In genomic region chr6:136546286-136546685, GRCm38 (mm10) we compare ENCODE assay signal across 23 mouse cellular contexts. TPM values are rescaled to one million over a fixed set of nuclear protein-coding genes. Genes with fewer than 3 reads are reported as not detected.
A peak's percentile ranks its signal among the peaks of the same experiment; 100 is the strongest.
DNase-seq lines count a peak whose midpoint lies in the region; ATAC-seq lines count a peak whose summit lies in the region.
"Had no signal": no experiment of that assay in that cellular context is flagged by ENCODE, and none has a peak within 500 bp of the region (broad histone marks: within the 10 kb centered on the region; RNA-seq: fewer than 3 reads in every experiment).

No protein-coding gene starts in this region.

- H3K9ac ChIP-seq in hindbrain, embryonic 12.5 days: no peak overlapping the region
- no peak overlapping the region for H3K9ac ChIP-seq in hindbrain, embryonic 16.5 days (ENCODE audit: low read depth, low read length)
- H3K9ac ChIP-seq in forebrain, embryonic 16.5 days (replicated peaks; ENCODE audit: low read depth, low read length): no peak overlapping the region
- no peak overlapping the region for H3K9ac ChIP-seq in midbrain, embryonic 15.5 days
- H3K9ac ChIP-seq: embryonic facial prominence, embryonic 12.5 days; limb, embryonic 13.5 days; liver, embryonic 13.5 days; lung, embryonic 14.5 days; neural tube, embryonic 12.5 days had no signal

- H3K4me1 ChIP-seq in hindbrain, embryonic 12.5 days: peaks cover 35% of the 10 kb centered on the region
- peaks cover 18% of the 10 kb centered on the region for H3K4me1 ChIP-seq in hindbrain, embryonic 16.5 days (ENCODE audit: control insufficient read depth, insufficient read depth, low read depth, low read length)
- peaks cover 46% of the 10 kb centered on the region for H3K4me1 ChIP-seq in forebrain, embryonic 16.5 days (replicated peaks; ENCODE audit: control insufficient read depth, insufficient read depth, low read length)
- peaks cover 47% of the 10 kb centered on the region for H3K4me1 ChIP-seq in midbrain, embryonic 15.5 days

- H3K4me2 ChIP-seq in hindbrain, embryonic 12.5 days (replicated peaks): no peak overlapping the region
- H3K4me2 ChIP-seq in hindbrain, embryonic 16.5 days (ENCODE audit: low read length): no peak overlapping the region
- no peak overlapping the region for H3K4me2 ChIP-seq in forebrain, embryonic 16.5 days (ENCODE audit: low read length)
- H3K4me2 ChIP-seq in midbrain, embryonic 15.5 days: no peak overlapping the region
- H3K4me2 ChIP-seq: embryonic facial prominence, embryonic 12.5 days; limb, embryonic 13.5 days; liver, embryonic 13.5 days; lung, embryonic 14.5 days; neural tube, embryonic 12.5 days had no signal

- 88% methylated on average over 2 of the region's 2 CpGs for WGBS in hindbrain, embryonic 12.5 days
- WGBS in hindbrain, embryonic 16.5 days: 81% methylated on average over 2 of the region's 2 CpGs
- 75% methylated on average over 2 of the region's 2 CpGs for WGBS in forebrain, embryonic 16.5 days
- WGBS in midbrain, embryonic 15.5 days: 77% methylated on average over 2 of the region's 2 CpGs

- H3K27ac ChIP-seq in hindbrain, embryonic 12.5 days: peak overlapping the region; percentile 44; the same call in 1 of the 2 replicates
- no peak overlapping the region for H3K27ac ChIP-seq in hindbrain, embryonic 16.5 days (ENCODE audit: low read depth, low read length)
- H3K27ac ChIP-seq in forebrain, embryonic 16.5 days (ENCODE audit: low read length): peak overlapping the region; percentile 59
- H3K27ac ChIP-seq in midbrain, embryonic 15.5 days: peak overlapping the region; percentile 56
- H3K27ac ChIP-seq: embryonic facial prominence, embryonic 12.5 days; kidney, postnatal 0 days; limb, embryonic 13.5 days; liver, embryonic 13.5 days had no signal

- H3K9me3 ChIP-seq in hindbrain, embryonic 12.5 days (replicated peaks): no peaks in the 10 kb centered on the region
- H3K9me3 ChIP-seq in hindbrain, embryonic 16.5 days (ENCODE audit: control insufficient read depth, low read length): no peaks in the 10 kb centered on the region
- H3K9me3 ChIP-seq in forebrain, embryonic 16.5 days (ENCODE audit: control insufficient read depth, low read length): no peaks in the 10 kb centered on the region
- H3K9me3 ChIP-seq in midbrain, embryonic 15.5 days: no peaks in the 10 kb centered on the region
- H3K9me3 ChIP-seq: embryonic facial prominence, embryonic 12.5 days; limb, embryonic 13.5 days; liver, embryonic 13.5 days; neural tube, embryonic 12.5 days had no signal

- H3K4me3 ChIP-seq in hindbrain, embryonic 12.5 days: no peak overlapping the region
- H3K4me3 ChIP-seq in hindbrain, embryonic 16.5 days (ENCODE audit: low read length): no peak overlapping the region
- H3K4me3 ChIP-seq in forebrain, embryonic 16.5 days (replicated peaks; ENCODE audit: low read length): no peak overlapping the region
- H3K4me3 ChIP-seq in midbrain, embryonic 15.5 days: no peak overlapping the region
- H3K4me3 ChIP-seq: embryonic facial prominence, embryonic 12.5 days; erythroblast, embryonic 14.5 days; limb, embryonic 13.5 days; liver, embryonic 13.5 days; neural tube, embryonic 12.5 days had no signal

- peak; percentile 29 for DNase-seq in cerebellum, adult 9-10 months
- DNase-seq in cerebellum, adult 11 months: no peak
- no peak for DNase-seq in right cerebral cortex, postnatal 14 days
- DNase-seq in adipocyte (ENCODE audit: low spot score): no peak
- DNase-seq: adrenal gland, adult 8-10 months; cerebellum, adult 9-11 months; gastrocnemius, postnatal 36 days; heart, postnatal 10 days; kidney, adult 18-20 months; layer of hippocampus, postnatal 36 days; liver, embryonic 13.5 days; lung, embryonic 14.5 days; lung, postnatal 36 days; thymus, postnatal 25 days had no signal

- no peak for ATAC-seq in hindbrain, embryonic 12.5 days (ENCODE audit: low FRiP score)
- no peak for ATAC-seq in hindbrain, embryonic 16.5 days
- no peak for ATAC-seq in forebrain, embryonic 16.5 days
- ATAC-seq in midbrain, embryonic 15.5 days (replicated peaks): no peak

- no peaks in the 10 kb centered on the region for H3K36me3 ChIP-seq in hindbrain, embryonic 12.5 days
- no peaks in the 10 kb centered on the region for H3K36me3 ChIP-seq in hindbrain, embryonic 16.5 days (ENCODE audit: control insufficient read depth, insufficient read depth, low read length)
- no peaks in the 10 kb centered on the region for H3K36me3 ChIP-seq in forebrain, embryonic 16.5 days (ENCODE audit: control insufficient read depth, insufficient read depth)
- H3K36me3 ChIP-seq in midbrain, embryonic 15.5 days (replicated peaks): no peaks in the 10 kb centered on the region
- H3K36me3 ChIP-seq: embryonic facial prominence, embryonic 12.5 days; limb, embryonic 13.5 days; liver, embryonic 13.5 days; neural tube, embryonic 12.5 days had no signal

- H3K27me3 ChIP-seq in hindbrain, embryonic 12.5 days: no peaks in the 10 kb centered on the region
- H3K27me3 ChIP-seq in hindbrain, embryonic 16.5 days (replicated peaks; ENCODE audit: control insufficient read depth, insufficient read depth, low read length): no peaks in the 10 kb centered on the region
- H3K27me3 ChIP-seq in forebrain, embryonic 16.5 days (replicated peaks; ENCODE audit: control insufficient read depth, insufficient read depth, low read length): no peaks in the 10 kb centered on the region
- no peaks in the 10 kb centered on the region for H3K27me3 ChIP-seq in midbrain, embryonic 15.5 days (replicated peaks)
- H3K27me3 ChIP-seq: embryonic facial prominence, embryonic 12.5 days; limb, embryonic 13.5 days; liver, embryonic 13.5 days; neural tube, embryonic 12.5 days had no signal

RNA-seq across cellular contexts. Expression of gene Atf7ip, which starts 40.3 kb away (rescaled TPM):
- polyA plus RNA-seq in hindbrain, embryonic 12.5 days (2016; fragmentation: Nextera tagmentation; extraction: Ambion mirVana): 63.8 and 77.2 TPM in 2 replicates
- polyA plus RNA-seq in hindbrain, embryonic 16.5 days (2015; fragmentation: Nextera tagmentation; extraction: Ambion mirVana): 30.4 and 33.9 TPM in 2 replicates
- 49.2 and 50.9 TPM in 2 replicates for polyA plus RNA-seq in forebrain, embryonic 16.5 days (2015; fragmentation: Nextera tagmentation; extraction: Ambion mirVana)
- polyA plus RNA-seq in midbrain, embryonic 15.5 days (2015; fragmentation: Nextera tagmentation; extraction: Ambion mirVana): 43.4 and 44.7 TPM in 2 replicates
